Mouse (Mus musculus): ENCODE data around the gene Cdc37l1. TPM values are rescaled to one million over a fixed set of nuclear protein-coding genes. Genes with fewer than 3 reads are reported as not detected.
A peak's percentile ranks its signal among the peaks of the same experiment; 100 is the strongest.

The Cdc37l1 gene
- total and polyA plus RNA-seq, 2 experiments, result 8.6 to 37.3 TPM

GRCm38 (mm10) chr19:29032662-29033061, 42.5 kb downstream of the Cdc37l1 start:
- DNase-seq (ENCODE audit: extremely low read depth, low read depth, low spot score), result no peak
- Histone ChIP-seq H3K79me2 (ENCODE audit: control insufficient read depth, insufficient read depth, low read length) (peaks cover 31% of the 10 kb centered on the region), H3K27me3 (ENCODE audit: control insufficient read depth, insufficient read depth, low read length) (no peaks in the 10 kb centered on the region), H3K36me3 (ENCODE audit: control insufficient read depth, insufficient read depth, low read length) (peaks cover 33% of the 10 kb centered on the region), H3K4me3 (ENCODE audit: insufficient read depth, low read depth, low read length) (no peak overlapping the region), H3K27ac (replicated peaks; ENCODE audit: insufficient read depth, low read depth, low read length) (no peak overlapping the region), H3K4me1 (ENCODE audit: control insufficient read depth, insufficient read depth, low read length) (peaks cover 20% of the 10 kb centered on the region), H3K9ac (ENCODE audit: low read depth, low read length) (no peak overlapping the region)
- TF ChIP-seq POLR2A (IDR thresholded peaks at IDR 0.05; ENCODE audit: extremely low read depth, insufficient read depth, low read length), result no peak
- no peak for TF ChIP-seq CTCF (IDR thresholded peaks at IDR 0.05; ENCODE audit: low read depth, low read length)

- peaks cover 18% of the 10 kb centered on the region; the same call in 1 of the 2 replicates for H3K79me2 ChIP-seq (ENCODE audit: control insufficient read depth, insufficient read depth, low read length)
- no peak for DNase-seq (ENCODE audit: extremely low read depth, low read depth, low spot score)
- H3K27ac ChIP-seq (replicated peaks; ENCODE audit: insufficient read depth, low read depth, low read length), result no peak overlapping the region
- H3K4me3 ChIP-seq (ENCODE audit: insufficient read depth, low read depth, low read length), result no peak overlapping the region
- peaks cover 10% of the 10 kb centered on the region for H3K4me1 ChIP-seq (ENCODE audit: control insufficient read depth, insufficient read depth, low read length)
- WGBS, result 90% methylated on average over 5 of the region's 5 CpGs
- TF ChIP-seq CTCF (IDR thresholded peaks at IDR 0.05; ENCODE audit: low read depth, low read length), result no peak
- TF ChIP-seq POLR2A (IDR thresholded peaks at IDR 0.05; ENCODE audit: extremely low read depth, insufficient read depth, low read length), result no peak
- H3K9ac ChIP-seq (ENCODE audit: low read depth, low read length), result no peak overlapping the region
- no peaks in the 10 kb centered on the region for H3K27me3 ChIP-seq (ENCODE audit: control insufficient read depth, insufficient read depth, low read length)
- H3K36me3 ChIP-seq (ENCODE audit: control insufficient read depth, insufficient read depth, low read length), result peaks cover 29% of the 10 kb centered on the region
These were observed 46.9 kb downstream of the Cdc37l1 start for GRCm38 (mm10) chr19:29037026-29037425.

- Histone ChIP-seq H3K4me3 (ENCODE audit: insufficient read depth, low read depth, low read length) (no peak overlapping the region), H3K27ac (replicated peaks; ENCODE audit: insufficient read depth, low read depth, low read length) (no peak overlapping the region), H3K27me3 (ENCODE audit: control insufficient read depth, insufficient read depth, low read length) (no peaks in the 10 kb centered on the region), H3K4me1 (ENCODE audit: control insufficient read depth, insufficient read depth, low read length) (peaks cover 11% of the 10 kb centered on the region), H3K9ac (ENCODE audit: low read depth, low read length) (no peak overlapping the region), H3K79me2 (ENCODE audit: control insufficient read depth, insufficient read depth, low read length) (peaks cover 23% of the 10 kb centered on the region; the same call in 1 of the 2 replicates), H3K36me3 (ENCODE audit: control insufficient read depth, insufficient read depth, low read length) (peaks cover 26% of the 10 kb centered on the region)
- no peak for DNase-seq (ENCODE audit: extremely low read depth, low read depth, low spot score)
- TF ChIP-seq CTCF (IDR thresholded peaks at IDR 0.05; ENCODE audit: low read depth, low read length), result no peak
- no peak for TF ChIP-seq POLR2A (IDR thresholded peaks at IDR 0.05; ENCODE audit: extremely low read depth, insufficient read depth, low read length)
- WGBS, result 61% methylated on average over 10 of the region's 10 CpGs
These were observed 47.4 kb downstream of the Cdc37l1 start for GRCm38 (mm10) chr19:29037541-29037940.

GRCm38 (mm10) chr19:29039334-29039733, 49.2 kb downstream of the Cdc37l1 start:
- no peak for TF ChIP-seq POLR2A (IDR thresholded peaks at IDR 0.05; ENCODE audit: extremely low read depth, insufficient read depth, low read length)
- TF ChIP-seq CTCF (IDR thresholded peaks at IDR 0.05; ENCODE audit: low read depth, low read length), result no peak
- Histone ChIP-seq H3K36me3 (ENCODE audit: control insufficient read depth, insufficient read depth, low read length) (peaks cover 24% of the 10 kb centered on the region), H3K4me1 (ENCODE audit: control insufficient read depth, insufficient read depth, low read length) (peaks cover 15% of the 10 kb centered on the region), H3K79me2 (ENCODE audit: control insufficient read depth, insufficient read depth, low read length) (peaks cover 31% of the 10 kb centered on the region; the same call in 1 of the 2 replicates), H3K4me3 (ENCODE audit: insufficient read depth, low read depth, low read length) (no peak overlapping the region), H3K27ac (replicated peaks; ENCODE audit: insufficient read depth, low read depth, low read length) (peak overlapping the region; percentile 59; the same call in 1 of the 2 replicates), H3K9ac (ENCODE audit: low read depth, low read length) (no peak overlapping the region), H3K27me3 (ENCODE audit: control insufficient read depth, insufficient read depth, low read length) (no peaks in the 10 kb centered on the region)
- DNase-seq (ENCODE audit: extremely low read depth, low read depth, low spot score), result no peak

GRCm38 (mm10) chr19:29040206-29040605, 50.1 kb downstream of the Cdc37l1 start:
- 18% methylated on average over 4 of the region's 4 CpGs for WGBS
- Histone ChIP-seq H3K27me3 (ENCODE audit: control insufficient read depth, insufficient read depth, low read length) (no peaks in the 10 kb centered on the region), H3K36me3 (ENCODE audit: control insufficient read depth, insufficient read depth, low read length) (peaks cover 22% of the 10 kb centered on the region), H3K4me3 (ENCODE audit: insufficient read depth, low read depth, low read length) (no peak overlapping the region), H3K79me2 (ENCODE audit: control insufficient read depth, insufficient read depth, low read length) (peaks cover 28% of the 10 kb centered on the region; the same call in 1 of the 2 replicates), H3K27ac (replicated peaks; ENCODE audit: insufficient read depth, low read depth, low read length) (peak overlapping the region; percentile 59), H3K4me1 (ENCODE audit: control insufficient read depth, insufficient read depth, low read length) (peaks cover 19% of the 10 kb centered on the region), H3K9ac (ENCODE audit: low read depth, low read length) (no peak overlapping the region)
- TF ChIP-seq CTCF (IDR thresholded peaks at IDR 0.05; ENCODE audit: low read depth, low read length), result no peak
- TF ChIP-seq POLR2A (IDR thresholded peaks at IDR 0.05; ENCODE audit: extremely low read depth, insufficient read depth, low read length), result no peak
- DNase-seq (ENCODE audit: extremely low read depth, low read depth, low spot score), result peak; percentile 96

GRCm38 (mm10) chr19:29042143-29042542, 52.0 kb downstream of the Cdc37l1 start:
- H3K36me3 ChIP-seq (ENCODE audit: control insufficient read depth, insufficient read depth, low read length), result peaks cover 5% of the 10 kb centered on the region; the same call in 1 of the 2 replicates
- WGBS, result 31% methylated on average over 6 of the region's 6 CpGs
- no peak overlapping the region for H3K4me3 ChIP-seq (ENCODE audit: insufficient read depth, low read depth, low read length)
- H3K79me2 ChIP-seq (ENCODE audit: control insufficient read depth, insufficient read depth, low read length), result peaks cover 25% of the 10 kb centered on the region; the same call in 1 of the 2 replicates
- no peak overlapping the region for H3K9ac ChIP-seq (ENCODE audit: low read depth, low read length)
- peak overlapping the region; percentile 17; the same call in 1 of the 2 replicates for H3K27ac ChIP-seq (replicated peaks; ENCODE audit: insufficient read depth, low read depth, low read length)
- DNase-seq (ENCODE audit: extremely low read depth, low read depth, low spot score), result peak; percentile 72
- H3K27me3 ChIP-seq (ENCODE audit: control insufficient read depth, insufficient read depth, low read length), result no peaks in the 10 kb centered on the region
- H3K4me1 ChIP-seq (ENCODE audit: control insufficient read depth, insufficient read depth, low read length), result peaks cover 19% of the 10 kb centered on the region
- no peak for TF ChIP-seq CTCF (IDR thresholded peaks at IDR 0.05; ENCODE audit: low read depth, low read length)
- TF ChIP-seq POLR2A (IDR thresholded peaks at IDR 0.05; ENCODE audit: extremely low read depth, insufficient read depth, low read length), result no peak
